Mouse (Mus musculus): ENCODE data around the gene Ftl1.

GRCm38 (mm10) chr7:45492951-45493350 lies 33.3 kb upstream of the Ftl1 start:
- TF ChIP-seq CTCF (IDR thresholded peaks at IDR 0.05; ENCODE audit: borderline replicate concordance, insufficient read depth, low read depth, low read length) (no peak), POLR2A (IDR thresholded peaks at IDR 0.05; ENCODE audit: borderline replicate concordance, insufficient read depth, low read length) (no peak)
